Mouse (Mus musculus) monocyte, adult 59 days (primary cell): Measurements from ENCODE around the gene Coa6. TPM values are rescaled to one million over a fixed set of nuclear protein-coding genes. Genes with fewer than 3 reads are reported as not detected.

Source experiments
- total RNA-seq, 2 experiments: library from RNA; stranded (reverse); gene quantifications; one replicate each; pipeline ENCODE4 v1.2.4; 2023

The Coa6 gene
- total RNA-seq: 10 to 100 TPM; 10.0 to 15.1 TPM

DNA sequence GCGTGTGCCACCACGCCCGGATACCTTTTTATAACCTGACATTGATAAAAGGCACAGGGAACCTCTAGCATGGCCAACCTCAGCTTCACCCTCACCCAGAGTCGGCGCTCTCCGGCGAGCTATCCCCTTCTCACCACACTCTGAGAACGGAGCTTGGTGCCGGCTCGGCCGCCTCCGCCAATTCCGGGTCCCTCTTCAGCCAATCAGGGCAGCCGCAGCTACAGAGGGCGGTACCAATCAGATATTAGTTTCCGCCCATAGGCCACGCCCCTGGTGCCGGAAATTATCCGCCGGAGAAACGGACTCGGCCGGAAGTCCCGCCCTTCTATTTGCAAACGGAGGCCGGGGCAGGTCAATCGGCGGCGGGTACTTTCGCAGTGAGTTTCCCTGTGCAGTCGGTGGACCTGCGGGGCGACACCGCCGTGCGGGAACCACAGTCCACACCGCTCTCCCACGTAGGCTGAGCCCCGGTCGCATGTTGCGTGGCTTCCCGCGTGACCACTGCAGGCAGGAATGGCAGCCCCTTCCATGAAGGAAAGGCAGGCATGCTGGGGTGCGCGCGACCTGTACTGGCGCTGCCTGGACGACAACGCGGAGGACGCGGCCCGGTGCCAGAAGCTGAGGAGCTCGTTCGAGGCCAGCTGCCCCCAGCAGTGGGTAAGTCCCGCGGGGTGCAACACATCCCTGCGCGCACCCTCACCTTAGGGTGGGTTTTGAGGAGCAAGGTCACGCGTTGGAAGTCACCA lies at the start of gene Coa6:
TSS of gene Coa6 (plus strand) at position 342 of the 746 bp plus-strand sequence.

DNA sequence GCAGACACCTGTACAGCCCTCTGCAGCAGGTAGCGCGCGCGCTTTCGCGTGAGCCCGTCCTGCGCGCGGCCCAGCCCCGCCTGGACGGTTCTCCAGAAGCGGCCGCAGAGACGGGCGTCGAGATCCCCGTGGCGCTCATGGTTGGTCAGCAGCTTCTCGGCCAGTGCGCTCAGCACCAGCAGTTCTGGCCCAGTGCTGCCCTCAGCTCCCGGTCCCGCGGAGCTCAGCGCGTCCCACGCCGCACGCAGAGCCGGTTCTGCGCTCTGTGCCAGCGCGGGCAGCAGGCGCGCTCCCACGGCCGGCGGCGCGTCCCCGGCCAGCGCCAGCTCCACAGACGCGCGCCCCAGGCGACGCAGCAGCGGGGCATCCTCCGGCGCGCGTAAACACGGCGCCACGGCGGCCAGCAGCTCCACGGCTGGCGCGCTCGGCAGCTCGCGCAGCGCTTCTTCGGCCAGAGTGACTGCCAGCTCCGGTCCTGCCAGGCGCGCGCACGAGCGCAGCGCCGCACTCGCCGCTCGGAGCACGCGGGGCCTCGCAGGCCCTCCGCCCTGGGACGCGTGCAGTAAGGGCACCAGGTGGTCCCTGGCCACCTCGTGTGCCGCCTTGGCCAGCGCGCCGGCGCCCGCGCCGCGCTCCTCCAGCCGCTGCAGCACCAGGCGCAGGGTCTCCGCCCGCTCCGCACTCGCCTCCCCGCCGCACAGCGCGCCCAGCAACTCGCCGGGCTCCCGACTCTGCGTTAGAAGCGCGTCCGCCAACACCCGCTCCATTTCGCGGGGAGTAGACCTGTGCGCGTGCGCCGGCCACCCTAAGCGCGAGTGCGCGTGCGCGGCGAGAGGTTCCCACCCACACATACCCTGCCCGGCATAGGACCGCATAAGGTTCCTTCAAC lies 52.2 kb downstream of the Coa6 start, which contains the start of gene Tarbp1:
TSS of gene Tarbp1 (minus strand) at position 767 of the 889 bp plus-strand sequence.

Other genes with a start within 250 kb of the Coa6 start
- not detected for gene Slc35f3, start 124.0 kb upstream of the Coa6 start, total RNA-seq
- 1 to 10 TPM; 2.9 to 3.2 TPM for gene Tarbp1, start 52.5 kb downstream of the Coa6 start, total RNA-seq
- 100 to 1,000 TPM; 167 to 169 TPM for gene Irf2bp2, start 171.5 kb downstream of the Coa6 start, total RNA-seq